Mouse (Mus musculus): ENCODE measurements around the gene Vegfc. TPM values are rescaled to one million over a fixed set of nuclear protein-coding genes. Genes with fewer than 3 reads are reported as not detected.

Vegfc gene
- polyA plus RNA-seq, 1 experiment from 2014 or later: 7.3 TPM

DNA sequence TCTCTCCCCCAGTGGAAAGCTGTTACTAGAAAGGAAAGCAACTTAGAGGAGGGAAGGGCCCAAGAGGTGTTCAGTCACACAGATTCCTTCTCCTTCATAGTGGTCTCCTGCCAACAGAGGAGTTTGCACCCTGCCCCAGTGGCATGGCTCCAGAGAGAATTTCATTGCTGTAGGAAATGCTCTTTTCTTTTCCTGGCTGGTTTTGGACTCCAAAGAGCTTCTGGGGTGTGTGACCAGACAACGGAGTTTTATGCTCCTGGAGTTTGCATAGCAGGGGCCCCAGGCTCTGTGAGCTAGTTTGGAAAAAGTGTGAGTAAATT, 675 bp downstream of the Vegfc start:
- ATAC-seq (replicated peaks; ENCODE audit: low FRiP score) (no peak), DNase-seq (ENCODE audit: low spot score) (no peak)
- no peaks in the 10 kb centered on the region for H3K9me3 ChIP-seq (ENCODE audit: control insufficient read depth, low read length)
- 7% methylated on average over 1 of the region's 1 CpGs for WGBS
- H3K36me3 ChIP-seq (ENCODE audit: control insufficient read depth, insufficient read depth, low read length): no peaks in the 10 kb centered on the region
- H3K4me1 ChIP-seq (replicated peaks; ENCODE audit: control insufficient read depth, insufficient read depth, low read length): no peaks in the 10 kb centered on the region; the same call in 1 of the 2 replicates
- H3K9ac ChIP-seq (ENCODE audit: low read depth, low read length): peak overlapping the region; percentile 67
- peak overlapping the region; percentile 85 for H3K4me2 ChIP-seq
- H3K27me3 ChIP-seq (replicated peaks; ENCODE audit: control insufficient read depth, insufficient read depth, low read length): peaks cover 6% of the 10 kb centered on the region; the same call in 1 of the 2 replicates
- H3K4me3 ChIP-seq (ENCODE audit: low read depth, low read length): peak overlapping the region; percentile 68
- 0 out of 2 replicates have a peak overlapping the region, but pooled peaks have one; percentile 26 for H3K27ac ChIP-seq (ENCODE audit: low read depth, low read length)

DNA sequence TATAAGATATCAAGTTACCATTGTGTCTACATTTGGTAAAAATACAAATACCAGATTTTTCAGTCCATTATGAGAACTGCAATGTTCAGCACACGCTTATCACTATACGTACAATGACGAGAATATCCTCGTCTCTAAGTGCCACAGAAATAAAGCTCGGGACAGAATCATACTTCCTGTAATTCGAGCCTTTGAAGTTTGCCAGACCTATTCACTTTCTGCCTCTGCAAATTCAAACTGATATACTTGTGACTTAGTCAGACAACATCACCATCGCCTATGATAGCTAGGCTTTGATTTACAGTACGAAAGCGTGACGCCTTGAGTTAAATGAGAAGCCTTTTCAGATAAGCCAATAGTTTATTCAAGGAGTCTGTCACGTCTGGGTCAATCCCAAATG, 1.6 kb downstream of the Vegfc start:
- Histone ChIP-seq H3K4me3 (ENCODE audit: low read depth, low read length) (peak overlapping the region; percentile 24), H3K4me1 (replicated peaks; ENCODE audit: control insufficient read depth, insufficient read depth, low read length) (no peaks in the 10 kb centered on the region; the same call in 1 of the 2 replicates), H3K36me3 (ENCODE audit: control insufficient read depth, insufficient read depth, low read length) (no peaks in the 10 kb centered on the region), H3K27me3 (replicated peaks; ENCODE audit: control insufficient read depth, insufficient read depth, low read length) (peaks cover 6% of the 10 kb centered on the region; the same call in 1 of the 2 replicates), H3K27ac (ENCODE audit: low read depth, low read length) (no peak overlapping the region), H3K4me2 (peak overlapping the region; percentile 50), H3K9me3 (ENCODE audit: control insufficient read depth, low read length) (no peaks in the 10 kb centered on the region), H3K9ac (ENCODE audit: low read depth, low read length) (no peak overlapping the region)
- DNase-seq (ENCODE audit: low spot score) (no peak), ATAC-seq (replicated peaks; ENCODE audit: low FRiP score) (no peak)
- 22% methylated on average over 11 of the region's 11 CpGs for WGBS

DNA sequence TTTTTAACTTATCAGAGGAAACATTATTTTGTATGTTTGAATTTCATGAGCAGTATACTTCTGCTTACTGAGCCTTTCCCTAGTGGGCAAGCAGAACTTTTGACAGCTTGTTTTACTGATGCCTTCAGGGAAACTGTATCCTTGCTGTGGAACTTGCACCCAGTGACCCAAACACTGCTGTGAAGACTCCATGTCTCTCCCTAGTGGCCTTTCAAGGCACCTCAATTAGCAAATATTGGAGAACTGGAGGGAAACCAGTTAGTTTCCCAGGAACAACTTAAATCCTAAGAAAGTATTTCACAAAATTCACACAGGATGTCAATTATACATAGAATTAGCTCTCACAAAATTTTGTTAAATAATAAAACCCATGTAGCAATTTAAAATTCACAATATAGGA, 2.2 kb downstream of the Vegfc start:
- no peak overlapping the region for H3K27ac ChIP-seq (ENCODE audit: low read depth, low read length)
- H3K9ac ChIP-seq (ENCODE audit: low read depth, low read length): no peak overlapping the region
- no peaks in the 10 kb centered on the region; the same call in 1 of the 2 replicates for H3K4me1 ChIP-seq (replicated peaks; ENCODE audit: control insufficient read depth, insufficient read depth, low read length)
- H3K4me2 ChIP-seq: no peak overlapping the region
- no peak overlapping the region for H3K4me3 ChIP-seq (ENCODE audit: low read depth, low read length)
- ATAC-seq (replicated peaks; ENCODE audit: low FRiP score): no peak
- H3K27me3 ChIP-seq (replicated peaks; ENCODE audit: control insufficient read depth, insufficient read depth, low read length): peaks cover 6% of the 10 kb centered on the region; the same call in 1 of the 2 replicates
- no peak for DNase-seq (ENCODE audit: low spot score)
- H3K36me3 ChIP-seq (ENCODE audit: control insufficient read depth, insufficient read depth, low read length): no peaks in the 10 kb centered on the region
- no peaks in the 10 kb centered on the region for H3K9me3 ChIP-seq (ENCODE audit: control insufficient read depth, low read length)

DNA sequence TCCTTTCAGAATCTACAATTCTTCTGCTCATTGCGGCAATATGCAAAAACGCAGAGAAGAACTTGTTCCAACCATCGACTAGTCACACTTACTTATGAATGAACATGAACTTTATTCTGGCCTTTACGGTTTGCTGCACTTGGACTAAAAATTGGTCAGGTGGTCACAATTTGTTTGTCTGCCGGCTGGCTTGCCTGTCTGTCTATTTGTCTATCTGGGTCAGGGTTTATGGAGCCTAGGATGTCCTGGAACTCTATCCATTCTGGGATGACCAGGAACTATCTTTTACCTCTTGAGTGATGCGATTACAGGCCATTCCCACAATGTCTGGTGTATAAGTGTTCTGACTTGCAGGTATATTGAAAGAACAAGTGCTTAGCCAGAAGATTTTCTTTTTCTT, 8.5 kb downstream of the Vegfc start:
- H3K36me3 ChIP-seq (ENCODE audit: control insufficient read depth, insufficient read depth, low read length): no peaks in the 10 kb centered on the region
- H3K27me3 ChIP-seq (replicated peaks; ENCODE audit: control insufficient read depth, insufficient read depth, low read length): no peaks in the 10 kb centered on the region
- ATAC-seq (replicated peaks; ENCODE audit: low FRiP score) (no peak), DNase-seq (ENCODE audit: low spot score) (no peak)
- WGBS: 83% methylated on average over 6 of the region's 6 CpGs
- H3K27ac ChIP-seq (ENCODE audit: low read depth, low read length): no peak overlapping the region
- H3K9ac ChIP-seq (ENCODE audit: low read depth, low read length): no peak overlapping the region
- H3K4me2 ChIP-seq: no peak overlapping the region
- no peak overlapping the region for H3K4me3 ChIP-seq (ENCODE audit: low read depth, low read length)
- no peaks in the 10 kb centered on the region for H3K4me1 ChIP-seq (replicated peaks; ENCODE audit: control insufficient read depth, insufficient read depth, low read length)
- no peaks in the 10 kb centered on the region for H3K9me3 ChIP-seq (ENCODE audit: control insufficient read depth, low read length)

DNA sequence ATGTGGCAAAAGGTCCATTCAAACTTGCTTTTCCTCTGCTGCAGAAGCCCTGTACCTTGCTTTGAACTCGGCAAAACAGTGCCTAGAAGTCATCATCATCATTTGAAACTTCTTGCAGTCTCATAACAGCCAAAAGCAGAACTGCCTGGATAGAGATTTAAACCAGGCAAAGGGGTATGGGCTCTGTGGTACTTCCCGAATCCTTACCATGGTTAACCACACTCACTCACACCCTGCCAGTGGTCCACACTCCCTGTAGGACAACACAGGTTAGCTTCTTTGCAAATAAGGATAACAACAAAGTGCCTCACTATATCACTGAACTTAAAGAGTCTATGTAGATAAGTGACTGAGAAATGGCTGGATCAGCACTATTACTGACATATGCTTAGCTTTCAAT, 9.7 kb downstream of the Vegfc start:
- Histone ChIP-seq H3K9me3 (ENCODE audit: control insufficient read depth, low read length) (no peaks in the 10 kb centered on the region), H3K27ac (ENCODE audit: low read depth, low read length) (no peak overlapping the region), H3K4me3 (ENCODE audit: low read depth, low read length) (no peak overlapping the region), H3K9ac (ENCODE audit: low read depth, low read length) (no peak overlapping the region), H3K4me1 (replicated peaks; ENCODE audit: control insufficient read depth, insufficient read depth, low read length) (no peaks in the 10 kb centered on the region), H3K27me3 (replicated peaks; ENCODE audit: control insufficient read depth, insufficient read depth, low read length) (no peaks in the 10 kb centered on the region), H3K36me3 (ENCODE audit: control insufficient read depth, insufficient read depth, low read length) (no peaks in the 10 kb centered on the region), H3K4me2 (no peak overlapping the region)
- DNase-seq (ENCODE audit: low spot score): no peak
- no peak for ATAC-seq (replicated peaks; ENCODE audit: low FRiP score)
- WGBS: 53% methylated on average over 2 of the region's 2 CpGs

DNA sequence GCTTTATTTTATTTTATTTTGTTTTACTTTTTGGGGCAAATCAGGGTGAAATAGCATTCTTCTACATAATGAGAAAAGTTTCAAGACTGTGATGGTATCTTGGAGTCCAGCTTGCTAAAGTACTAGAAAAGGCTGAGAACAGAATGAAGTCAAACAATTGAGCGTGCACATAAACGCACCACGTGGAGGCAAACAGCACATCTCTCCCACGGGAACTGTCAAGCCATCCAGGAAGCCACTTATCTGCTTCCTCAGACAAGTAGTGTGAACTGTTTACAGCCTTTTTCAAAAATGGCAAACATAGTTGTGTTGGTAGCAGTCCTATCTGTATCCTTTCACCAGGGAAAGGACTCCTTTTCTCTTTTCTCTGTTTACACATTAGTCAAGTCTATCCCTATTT, 11.8 kb downstream of the Vegfc start:
- Histone ChIP-seq H3K4me3 (ENCODE audit: low read depth, low read length) (no peak overlapping the region), H3K27ac (ENCODE audit: low read depth, low read length) (no peak overlapping the region), H3K4me1 (replicated peaks; ENCODE audit: control insufficient read depth, insufficient read depth, low read length) (no peaks in the 10 kb centered on the region), H3K9ac (ENCODE audit: low read depth, low read length) (no peak overlapping the region), H3K4me2 (no peak overlapping the region), H3K9me3 (ENCODE audit: control insufficient read depth, low read length) (no peaks in the 10 kb centered on the region), H3K36me3 (ENCODE audit: control insufficient read depth, insufficient read depth, low read length) (no peaks in the 10 kb centered on the region), H3K27me3 (replicated peaks; ENCODE audit: control insufficient read depth, insufficient read depth, low read length) (no peaks in the 10 kb centered on the region)
- WGBS: 33% methylated on average over 4 of the region's 4 CpGs
- ATAC-seq (replicated peaks; ENCODE audit: low FRiP score) (no peak), DNase-seq (ENCODE audit: low spot score) (no peak)

- Histone ChIP-seq H3K4me2 (no peak overlapping the region), H3K4me3 (ENCODE audit: low read depth, low read length) (no peak overlapping the region), H3K27ac (ENCODE audit: low read depth, low read length) (no peak overlapping the region), H3K36me3 (ENCODE audit: control insufficient read depth, insufficient read depth, low read length) (no peaks in the 10 kb centered on the region), H3K27me3 (replicated peaks; ENCODE audit: control insufficient read depth, insufficient read depth, low read length) (no peaks in the 10 kb centered on the region), H3K4me1 (replicated peaks; ENCODE audit: control insufficient read depth, insufficient read depth, low read length) (no peaks in the 10 kb centered on the region), H3K9ac (ENCODE audit: low read depth, low read length) (no peak overlapping the region), H3K9me3 (ENCODE audit: control insufficient read depth, low read length) (no peaks in the 10 kb centered on the region)
- DNase-seq (ENCODE audit: low spot score) (no peak), ATAC-seq (replicated peaks; ENCODE audit: low FRiP score) (no peak)
- WGBS: 92% methylated on average over 2 of the region's 2 CpGs
Observed at GRCm38 (mm10) chr8:54089901-54090300, 12.5 kb downstream of the Vegfc start.

GRCm38 (mm10) chr8:54100058-54100457, 22.7 kb downstream of the Vegfc start:
- no peak overlapping the region for H3K4me3 ChIP-seq (ENCODE audit: low read depth, low read length)
- no peaks in the 10 kb centered on the region for H3K36me3 ChIP-seq (ENCODE audit: control insufficient read depth, insufficient read depth, low read length)
- ATAC-seq (replicated peaks; ENCODE audit: low FRiP score): no peak
- no peaks in the 10 kb centered on the region for H3K4me1 ChIP-seq (replicated peaks; ENCODE audit: control insufficient read depth, insufficient read depth, low read length)
- no peaks in the 10 kb centered on the region for H3K9me3 ChIP-seq (ENCODE audit: control insufficient read depth, low read length)
- 68% methylated on average over 6 of the region's 6 CpGs for WGBS
- no peak overlapping the region for H3K9ac ChIP-seq (ENCODE audit: low read depth, low read length)
- no peak overlapping the region for H3K4me2 ChIP-seq
- H3K27me3 ChIP-seq (replicated peaks; ENCODE audit: control insufficient read depth, insufficient read depth, low read length): no peaks in the 10 kb centered on the region
- no peak for DNase-seq (ENCODE audit: low spot score)
- H3K27ac ChIP-seq (ENCODE audit: low read depth, low read length): no peak overlapping the region

DNA sequence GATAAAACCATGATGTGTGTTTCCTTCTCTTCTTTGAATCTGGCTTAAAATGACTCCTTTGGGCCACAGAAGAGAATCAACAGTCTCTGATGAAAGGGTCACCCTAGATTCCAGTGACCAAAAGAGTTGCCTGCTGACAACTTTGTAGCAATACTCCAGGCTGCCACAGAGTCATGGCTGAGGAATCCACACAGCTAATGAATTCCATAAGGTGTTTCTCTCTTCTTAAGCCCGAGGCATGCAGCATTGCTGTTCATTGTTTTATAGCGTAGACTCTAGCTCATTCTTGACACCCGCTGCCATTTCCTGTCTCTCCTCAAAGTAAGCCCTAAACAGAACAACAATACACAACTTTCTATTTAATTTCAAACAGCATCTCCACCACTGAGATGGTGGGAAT, 37.2 kb downstream of the Vegfc start:
- Histone ChIP-seq H3K4me3 (ENCODE audit: low read depth, low read length) (no peak overlapping the region), H3K27me3 (replicated peaks; ENCODE audit: control insufficient read depth, insufficient read depth, low read length) (no peaks in the 10 kb centered on the region), H3K27ac (ENCODE audit: low read depth, low read length) (no peak overlapping the region), H3K4me1 (replicated peaks; ENCODE audit: control insufficient read depth, insufficient read depth, low read length) (no peaks in the 10 kb centered on the region), H3K4me2 (no peak overlapping the region), H3K36me3 (ENCODE audit: control insufficient read depth, insufficient read depth, low read length) (no peaks in the 10 kb centered on the region), H3K9ac (ENCODE audit: low read depth, low read length) (no peak overlapping the region), H3K9me3 (ENCODE audit: control insufficient read depth, low read length) (no peaks in the 10 kb centered on the region)
- ATAC-seq (replicated peaks; ENCODE audit: low FRiP score) (no peak), DNase-seq (ENCODE audit: low spot score) (no peak)
- 66% methylated on average over 3 of the region's 3 CpGs for WGBS

All from liver, embryonic 11.5 days (tissue).